Mouse (Mus musculus) embryonic facial prominence, embryonic 14.5 days (tissue): ENCODE results near the gene Ypel2. TPM values are rescaled to one million over a fixed set of nuclear protein-coding genes. Genes with fewer than 3 reads are reported as not detected.

ENCODE experiments used
- ATAC-seq: fragments of 200-750 bp; cut with Nextera tagmentation; 2 replicates; pipeline ENCODE4 v1.8.0; 2017; ENCODE audit warnings: low read depth, moderate number of reproducible peaks, moderate TSS enrichment
- DNase-seq: peaks from one replicate; pipeline ENCODE4 v3.0.0-alpha.2; 2015; ENCODE audit warnings: low spot score
- H3K27ac ChIP-seq: fragments of 300-500 bp; sonication (generic); replicated peaks from 2 replicates; pipeline ENCODE4 v1.5.1; 2014; ENCODE audit warnings: low read depth, mild to moderate bottlenecking, low read length, moderate library complexity
- H3K27me3 ChIP-seq: fragments of 300-500 bp; sonication (generic); replicated peaks from 2 replicates; pipeline ENCODE4 v1.6.1; 2014; ENCODE audit warnings: low read length; ENCODE audit not compliant: control insufficient read depth, insufficient read depth
- H3K36me3 ChIP-seq: fragments of 300-500 bp; sonication (generic); 2 replicates; pipeline ENCODE4 v1.6.1; 2014; ENCODE audit warnings: low read length, mixed read lengths; ENCODE audit not compliant: control insufficient read depth, insufficient read depth
- H3K4me1 ChIP-seq: fragments of 300-500 bp; sonication (generic); 2 replicates; pipeline ENCODE4 v1.6.1; 2014; ENCODE audit warnings: antibody characterized with exemption, low read length; ENCODE audit not compliant: control insufficient read depth, insufficient read depth
- H3K4me2 ChIP-seq: fragments of 300-500 bp; sonication (generic); 2 replicates; pipeline ENCODE4 v1.6.1; 2014; ENCODE audit warnings: low read depth, mild to moderate bottlenecking, low read length, moderate library complexity, mixed read lengths
- H3K4me3 ChIP-seq: fragments of 300-500 bp; sonication (generic); 2 replicates; pipeline ENCODE4 v1.5.1; 2014; ENCODE audit warnings: low read depth, mild to moderate bottlenecking, low read length
- H3K9ac ChIP-seq: fragments of 300-500 bp; sonication (generic); 2 replicates; pipeline ENCODE4 v1.6.1; 2014; ENCODE audit warnings: low read depth, mild to moderate bottlenecking, low read length, moderate library complexity, mixed read lengths
- H3K9me3 ChIP-seq: fragments of 300-500 bp; sonication (generic); 2 replicates; pipeline ENCODE4 v1.6.1; 2016; ENCODE audit warnings: low read length; ENCODE audit not compliant: control insufficient read depth
- WGBS: fragments of 180-500 bp; shearing (Covaris S2); extraction: QIAGEN DNeasy Blood & Tissue Kit; methylation state at CpG from one replicate; pipeline ENCODE4 v1.1.7; 2014; 5-methylcytosine and 5-hydroxymethylcytosine counted together
- polyA plus RNA-seq: library from polyadenylated mRNA; unstranded; fragments of >200 nt; fragmentation: Nextera tagmentation; extraction: Ambion mirVana; gene quantifications from 2 replicates; pipeline ENCODE4 v1.2.1, GENCODE M21; 2014

The Ypel2 gene
- polyA plus RNA-seq, 1 experiment from 2014 or later = 8.6 TPM

DNA sequence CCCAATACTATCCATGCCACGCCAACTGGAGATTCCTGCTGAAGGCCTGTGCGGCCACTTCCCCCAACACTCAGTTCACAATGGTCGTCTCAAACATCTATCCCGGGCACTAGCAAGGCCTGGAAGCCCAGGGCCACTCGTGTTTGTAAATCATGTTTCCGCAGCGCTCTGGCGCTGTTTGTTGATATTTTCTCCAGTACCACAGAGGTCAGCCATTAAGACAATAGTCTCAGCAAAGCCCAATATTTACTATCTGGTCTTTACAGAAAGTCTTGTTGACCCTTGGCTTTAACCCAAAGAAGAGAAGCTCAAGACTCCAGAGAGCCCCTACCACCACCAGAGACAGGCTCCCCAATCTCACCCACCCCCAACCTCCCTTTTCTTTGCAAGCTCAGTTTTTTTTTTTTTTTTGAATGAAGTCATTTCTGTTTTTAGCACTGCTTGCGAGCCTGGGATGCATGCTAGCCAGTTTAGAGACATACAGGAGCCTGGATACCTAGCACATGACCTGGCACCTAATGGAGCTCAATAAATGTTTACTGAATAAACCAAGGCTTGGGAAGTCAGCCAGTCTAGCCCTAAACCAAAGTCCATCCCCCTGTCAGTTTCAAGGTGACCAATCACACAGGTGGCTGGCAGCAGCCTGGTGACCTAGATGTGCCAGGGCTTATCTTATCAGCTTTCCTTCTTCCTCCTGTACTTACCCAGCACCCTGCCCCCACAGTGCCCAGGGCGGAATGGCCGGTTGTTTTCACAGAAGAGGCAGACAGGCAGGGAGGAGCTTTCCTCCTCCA is 31.8 kb downstream of the Ypel2 start:
- Histone ChIP-seq H3K27me3 (no peaks in the 10 kb centered on the region), H3K4me3 (no peak overlapping the region), H3K4me2 (no peak overlapping the region), H3K4me1 (peaks cover 23% of the 10 kb centered on the region), H3K9ac (no peak overlapping the region), H3K27ac (0 out of 2 replicates have a peak overlapping the region, but pooled peaks have one; percentile 7), H3K36me3 (no peaks in the 10 kb centered on the region), H3K9me3 (no peaks in the 10 kb centered on the region)
- WGBS = 71% methylated on average over 11 of the region's 11 CpGs
- ATAC-seq (no peak), DNase-seq (no peak)

DNA sequence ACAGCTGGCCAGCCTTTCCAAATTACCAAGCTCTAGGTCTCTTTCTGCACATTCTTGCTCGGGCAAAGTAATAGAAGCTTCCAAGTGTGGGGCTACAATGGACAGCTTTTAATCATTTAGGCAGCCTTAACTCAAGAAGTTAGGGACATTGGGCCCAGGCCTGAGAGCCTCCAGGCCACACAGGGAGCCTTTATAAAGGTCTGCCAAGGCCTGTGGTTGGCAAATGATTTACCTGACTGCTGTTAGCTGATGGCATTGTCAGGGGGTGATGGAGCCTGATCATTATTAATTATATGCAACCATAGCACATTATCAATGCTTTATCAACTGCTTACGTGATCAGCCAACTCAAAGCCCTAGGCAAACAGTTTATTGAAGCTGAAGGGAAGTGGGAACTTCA is 33.2 kb downstream of the Ypel2 start:
- Histone ChIP-seq H3K36me3 (no peaks in the 10 kb centered on the region), H3K9ac (no peak overlapping the region), H3K4me1 (peaks cover 23% of the 10 kb centered on the region), H3K27ac (peak overlapping the region; percentile 28; the same call in 1 of the 2 replicates), H3K4me2 (no peak overlapping the region), H3K9me3 (no peaks in the 10 kb centered on the region), H3K4me3 (no peak overlapping the region), H3K27me3 (no peaks in the 10 kb centered on the region)
- ATAC-seq = no peak
- WGBS = 58% methylated on average over 2 of the region's 2 CpGs
- DNase-seq = no peak

GRCm38 (mm10) chr11:86958721-86959675 is 34.5 kb downstream of the Ypel2 start:
- WGBS = 26% methylated on average over 12 of the region's 12 CpGs
- peak overlapping the region; percentile 61 for H3K27ac ChIP-seq
- ATAC-seq = peak; percentile 38; the same call in 1 of the 2 replicates
- no peaks in the 10 kb centered on the region for H3K9me3 ChIP-seq
- H3K9ac ChIP-seq = no peak overlapping the region
- no peak overlapping the region for H3K4me3 ChIP-seq
- no peaks in the 10 kb centered on the region for H3K36me3 ChIP-seq
- DNase-seq = peak; percentile 54
- H3K4me1 ChIP-seq = peaks cover 23% of the 10 kb centered on the region
- no peaks in the 10 kb centered on the region for H3K27me3 ChIP-seq
- H3K4me2 ChIP-seq = no peak overlapping the region

- DNase-seq = peak; percentile 67
- Histone ChIP-seq H3K27ac (peak overlapping the region; percentile 61), H3K4me1 (peaks cover 23% of the 10 kb centered on the region), H3K27me3 (no peaks in the 10 kb centered on the region), H3K4me2 (no peak overlapping the region), H3K9ac (no peak overlapping the region), H3K4me3 (no peak overlapping the region), H3K36me3 (no peaks in the 10 kb centered on the region), H3K9me3 (no peaks in the 10 kb centered on the region)
- no peak for ATAC-seq
- 32% methylated on average over 6 of the region's 6 CpGs for WGBS
Measured at GRCm38 (mm10) chr11:86958182-86958581, 35.3 kb downstream of the Ypel2 start.

DNA sequence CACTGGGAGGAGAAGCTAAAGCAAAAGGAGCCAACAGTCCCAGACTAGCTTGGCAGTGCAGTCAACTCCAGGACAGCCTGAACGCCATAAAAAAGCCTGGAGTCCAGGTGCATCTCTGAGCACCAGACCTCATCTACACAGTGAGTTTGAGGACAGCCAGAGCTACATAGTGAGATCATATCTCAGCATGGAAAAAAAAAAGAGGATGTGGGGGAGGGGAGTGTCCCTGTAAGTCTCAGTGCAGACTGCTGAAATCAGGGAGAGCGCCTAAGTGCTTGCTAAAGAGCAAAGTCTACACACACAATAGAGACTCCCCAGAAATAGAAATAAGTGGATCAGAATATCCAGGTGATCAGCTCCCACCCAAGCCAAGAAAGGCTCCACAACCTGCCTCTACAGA is 37.1 kb downstream of the Ypel2 start:
- Histone ChIP-seq H3K27me3 (no peaks in the 10 kb centered on the region), H3K36me3 (no peaks in the 10 kb centered on the region), H3K9me3 (no peaks in the 10 kb centered on the region), H3K4me2 (no peak overlapping the region), H3K27ac (peak overlapping the region; percentile 2; the same call in 1 of the 2 replicates), H3K9ac (no peak overlapping the region), H3K4me1 (peaks cover 23% of the 10 kb centered on the region), H3K4me3 (no peak overlapping the region)
- ATAC-seq (no peak), DNase-seq (no peak)
- 78% methylated on average over 2 of the region's 2 CpGs for WGBS

DNA sequence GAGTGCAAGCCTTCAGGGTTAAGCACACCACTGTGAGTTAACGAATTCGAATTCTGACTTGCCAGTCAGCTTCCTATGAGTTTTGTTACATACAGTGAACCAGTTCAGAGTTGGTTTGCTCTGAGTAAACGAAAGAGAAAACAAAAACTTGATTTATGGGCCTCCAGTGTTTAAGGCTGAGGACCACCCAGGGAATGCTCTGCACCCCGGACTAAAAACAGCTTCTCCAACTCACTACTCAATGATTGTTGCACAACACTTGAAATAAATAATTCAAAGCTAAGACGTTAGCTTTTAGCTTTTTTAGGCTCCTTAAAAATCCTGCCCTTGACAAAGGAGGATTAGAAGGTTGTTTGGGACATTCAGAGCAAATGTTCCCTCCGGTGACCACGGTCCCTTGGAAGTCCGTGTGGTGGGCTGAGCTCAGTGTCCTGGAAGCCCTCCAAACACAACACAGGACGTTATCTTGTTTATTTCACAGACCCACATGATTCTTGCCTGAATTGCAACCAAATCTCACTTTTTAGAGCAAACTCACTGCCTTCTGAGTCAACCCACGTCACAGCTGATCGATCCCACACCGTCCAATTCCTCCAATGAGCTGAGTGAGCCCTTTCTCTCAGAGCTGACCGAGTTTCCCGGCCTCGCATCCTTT is 38.8 kb downstream of the Ypel2 start:
- 72% methylated on average over 15 of the region's 15 CpGs for WGBS
- DNase-seq (no peak), ATAC-seq (no peak)
- no peak overlapping the region for H3K4me2 ChIP-seq
- no peaks in the 10 kb centered on the region for H3K9me3 ChIP-seq
- no peaks in the 10 kb centered on the region for H3K36me3 ChIP-seq
- no peak overlapping the region for H3K9ac ChIP-seq
- no peak overlapping the region for H3K4me3 ChIP-seq
- peaks cover 19% of the 10 kb centered on the region for H3K4me1 ChIP-seq
- H3K27me3 ChIP-seq = no peaks in the 10 kb centered on the region
- no peak overlapping the region for H3K27ac ChIP-seq

DNA sequence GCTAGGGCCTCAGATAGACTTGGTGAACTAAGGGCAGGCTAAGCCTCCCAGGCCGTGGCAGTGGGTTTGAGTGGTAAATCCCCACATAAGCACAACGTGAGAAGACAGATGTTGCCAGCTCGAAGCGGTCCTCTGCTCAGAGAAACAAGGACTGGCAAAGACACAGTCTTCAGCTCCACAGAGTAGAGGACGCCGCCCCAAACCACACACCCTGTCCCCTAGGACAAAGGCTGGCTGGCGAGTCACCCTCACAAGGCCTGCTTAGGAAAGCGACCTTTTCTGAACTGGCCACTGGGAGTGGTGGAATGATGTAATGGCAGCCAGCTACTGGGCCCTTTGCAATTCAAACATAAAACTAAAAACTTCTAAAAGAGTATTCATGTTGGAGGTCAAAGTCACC is 40.4 kb downstream of the Ypel2 start:
- Histone ChIP-seq H3K4me2 (no peak overlapping the region), H3K4me1 (peaks cover 6% of the 10 kb centered on the region), H3K27ac (no peak overlapping the region), H3K9me3 (no peaks in the 10 kb centered on the region), H3K27me3 (no peaks in the 10 kb centered on the region), H3K4me3 (no peak overlapping the region), H3K9ac (no peak overlapping the region), H3K36me3 (0 out of 2 replicates have a peak, but pooled peaks cover 6% of the 10 kb centered on the region)
- no peak for ATAC-seq
- WGBS = 77% methylated on average over 8 of the region's 8 CpGs
- no peak for DNase-seq

GRCm38 (mm10) chr11:86952659-86953058 is 40.8 kb downstream of the Ypel2 start:
- DNase-seq (no peak), ATAC-seq (no peak)
- no peak overlapping the region for H3K4me2 ChIP-seq
- 92% methylated on average over 2 of the region's 2 CpGs for WGBS
- no peak overlapping the region for H3K27ac ChIP-seq
- no peak overlapping the region for H3K4me3 ChIP-seq
- no peaks in the 10 kb centered on the region for H3K9me3 ChIP-seq
- no peak overlapping the region for H3K9ac ChIP-seq
- 0 out of 2 replicates have a peak, but pooled peaks cover 6% of the 10 kb centered on the region for H3K36me3 ChIP-seq
- H3K27me3 ChIP-seq = no peaks in the 10 kb centered on the region
- 0 out of 2 replicates have a peak, but pooled peaks cover 1% of the 10 kb centered on the region for H3K4me1 ChIP-seq
